Mouse (Mus musculus) small intestine, adult 2 months (tissue): ENCODE results near the gene Ak4.

Experiments used
- CTCF ChIP-seq: fragments of 200-500 bp; IDR thresholded peaks from 2 replicates; pipeline ENCODE4 v1.5.1; 2012; ENCODE audit warnings: low read depth, mild to moderate bottlenecking, control low read depth, inconsistent platforms, low read length, moderate library complexity, mixed read lengths; ENCODE audit not compliant: insufficient replicate concordance, insufficient read length; ENCODE audit errors: extremely low read depth
- POLR2A ChIP-seq: fragments of 200-500 bp; IDR thresholded peaks from 2 replicates; pipeline ENCODE4 v1.6.1; 2012; ENCODE audit warnings: low read depth, mild to moderate bottlenecking, control low read depth, inconsistent platforms, low read length, moderate library complexity

DNA sequence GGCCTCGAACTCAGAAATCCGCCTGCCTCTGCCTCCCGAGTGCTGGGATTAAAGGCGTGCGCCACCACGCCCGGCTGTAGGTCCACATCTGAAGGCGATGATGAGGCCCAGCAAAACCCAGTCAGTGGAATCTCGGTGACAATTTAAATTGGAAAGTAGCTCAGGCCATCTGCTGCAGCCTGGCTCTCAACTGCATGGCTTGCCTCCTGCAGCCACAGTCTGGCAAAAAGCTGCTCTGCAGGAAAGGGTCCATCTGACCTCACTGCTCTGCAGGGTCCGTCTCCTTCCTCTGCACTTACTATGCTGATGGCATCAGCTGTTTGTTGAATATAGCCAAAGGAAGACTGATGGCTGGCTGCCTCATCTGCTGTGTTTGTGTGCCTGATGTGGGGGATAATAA, 3.9 kb downstream of the Ak4 start:
- no peak for TF ChIP-seq CTCF
- no peak for TF ChIP-seq POLR2A
